ENCODE assay signal across 15 mouse cellular contexts in the genomic region with DNA sequence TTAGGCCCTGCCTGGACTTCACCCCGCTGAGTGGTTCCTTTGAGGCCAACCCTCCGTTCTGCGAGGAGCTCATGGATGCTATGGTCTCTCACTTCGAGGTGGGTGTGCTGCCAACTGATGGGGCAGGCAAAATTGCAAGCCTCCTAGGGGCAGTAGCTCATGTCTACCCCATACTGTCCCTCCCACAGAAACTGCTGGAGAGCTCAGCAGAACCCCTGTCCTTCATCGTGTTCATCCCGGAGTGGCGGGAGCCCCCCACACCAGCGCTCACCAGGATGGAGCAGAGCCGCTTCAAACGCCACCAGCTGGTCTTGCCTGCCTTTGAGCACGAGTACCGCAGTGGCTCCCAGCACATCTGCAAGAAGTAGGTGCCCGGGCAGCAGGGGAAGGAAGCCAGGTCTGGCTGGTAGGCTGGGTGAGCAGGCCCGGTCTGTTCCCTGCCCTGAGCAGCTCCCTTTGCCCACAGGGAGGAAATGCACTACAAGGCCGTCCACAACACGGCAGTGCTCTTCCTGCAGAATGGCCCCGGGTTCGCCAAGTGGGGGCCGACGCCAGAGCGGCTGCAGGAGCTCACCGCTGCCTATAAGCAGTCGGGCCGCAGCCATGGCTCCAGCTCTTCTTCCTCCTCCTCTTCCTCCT.
"Had no signal": no experiment of that assay in that cellular context is flagged by ENCODE, and none has a peak within 500 bp of the region (broad histone marks: within the 10 kb centered on the region; RNA-seq: fewer than 3 reads in every experiment).

No protein-coding gene starts in this region.

- H3K9me3 ChIP-seq: limb, embryonic 15.5 days; liver, embryonic 12.5 days; megakaryocyte, embryonic 14.5 days; midbrain, embryonic 13.5 days; neural tube, embryonic 13.5 days had no signal

- H3K27me3 ChIP-seq: limb, embryonic 15.5 days; liver, embryonic 12.5 days; megakaryocyte, embryonic 14.5 days; midbrain, embryonic 13.5 days; neural tube, embryonic 13.5 days had no signal

- H3K4me1 ChIP-seq: liver, embryonic 12.5 days; midbrain, embryonic 13.5 days; neural tube, embryonic 13.5 days had no signal

- H3K9ac ChIP-seq: limb, embryonic 15.5 days; liver, embryonic 12.5 days; lung, embryonic 14.5 days; midbrain, embryonic 13.5 days; neural tube, embryonic 13.5 days had no signal

- ATAC-seq: liver, embryonic 12.5 days had no signal

- DNase-seq: kidney, adult 8-10 months; layer of hippocampus, adult 9-11 months; layer of hippocampus, postnatal 36 days; lung, embryonic 14.5 days; lung, postnatal 10 days; retina, postnatal 1 day; right cerebral cortex, postnatal 14 days; thymus, adult 18-20 months; thymus, postnatal 14 days had no signal

- H3K27ac ChIP-seq: limb, embryonic 15.5 days; liver, embryonic 12.5 days; macrophage; midbrain, embryonic 13.5 days; neural tube, embryonic 13.5 days had no signal

- H3K4me3 ChIP-seq: limb, embryonic 15.5 days; liver, embryonic 12.5 days; megakaryocyte, embryonic 14.5 days; midbrain, embryonic 13.5 days; neural tube, embryonic 13.5 days had no signal

- H3K4me2 ChIP-seq: limb, embryonic 15.5 days; liver, embryonic 12.5 days; lung, embryonic 14.5 days; midbrain, embryonic 13.5 days; neural tube, embryonic 13.5 days had no signal
